Mouse (Mus musculus): Measurements from ENCODE around the gene Camta1. TPM values are rescaled to one million over a fixed set of nuclear protein-coding genes. Genes with fewer than 3 reads are reported as not detected.

Gene Camta1
- polyA plus RNA-seq, 1 experiment from 2014 or later, result 123 TPM

DNA sequence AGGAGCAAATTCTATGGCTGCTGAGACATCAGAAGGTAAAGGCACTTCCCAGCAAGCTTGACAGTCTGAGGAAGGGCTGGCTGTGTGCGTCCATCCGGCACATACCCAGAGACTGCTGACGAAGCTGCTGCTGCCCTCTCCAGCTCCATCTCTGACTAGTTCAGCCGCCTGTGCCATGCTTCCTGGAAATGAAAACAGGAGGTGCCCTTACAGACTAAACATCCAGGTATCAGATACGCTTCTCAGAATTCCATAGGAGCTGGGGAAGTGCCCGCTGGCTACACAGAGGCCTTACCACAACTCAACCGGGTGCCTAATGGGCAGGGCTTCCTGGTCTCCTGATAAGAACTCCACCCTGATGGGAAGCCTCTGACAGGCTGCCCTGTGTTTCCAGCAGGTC lies 903.1 kb downstream of the Camta1 start:
- DNase-seq (ENCODE audit: low spot score) (no peak), ATAC-seq (no peak)
- H3K27ac ChIP-seq (ENCODE audit: low read depth, low read length), result no peak overlapping the region
- H3K9me3 ChIP-seq (replicated peaks; ENCODE audit: control insufficient read depth, low read length), result no peaks in the 10 kb centered on the region
- 82% methylated on average over 7 of the region's 7 CpGs for WGBS
- no peaks in the 10 kb centered on the region for H3K27me3 ChIP-seq (replicated peaks; ENCODE audit: control insufficient read depth, insufficient read depth, low read length)
- H3K36me3 ChIP-seq (ENCODE audit: control insufficient read depth, insufficient read depth, low read length), result no peaks in the 10 kb centered on the region
- peaks cover 3% of the 10 kb centered on the region; the same call in 1 of the 2 replicates for H3K4me1 ChIP-seq (ENCODE audit: control insufficient read depth, insufficient read depth, low read length)
- no peak overlapping the region for H3K4me3 ChIP-seq (ENCODE audit: low read depth, low read length)
- no peak overlapping the region for H3K4me2 ChIP-seq (ENCODE audit: low read length)
- no peak overlapping the region for H3K9ac ChIP-seq (ENCODE audit: low read length)

DNA sequence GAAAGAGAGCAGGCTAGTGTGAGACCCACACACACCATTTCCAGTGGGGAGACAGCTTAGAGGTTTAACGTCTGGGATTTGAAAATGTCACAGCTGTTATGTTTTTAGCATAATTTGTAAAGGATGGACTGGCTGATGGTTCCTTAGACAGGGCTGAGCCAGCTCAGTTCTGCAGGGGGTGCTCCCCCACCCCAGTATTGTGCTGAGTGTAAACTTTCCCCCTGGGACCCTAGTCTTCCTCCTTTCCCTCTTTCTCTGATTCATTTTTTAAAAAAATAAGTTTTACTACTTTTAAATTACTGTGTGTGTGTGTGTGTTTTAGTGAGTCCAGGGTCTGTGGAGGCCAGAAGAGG lies 904.6 kb downstream of the Camta1 start:
- Histone ChIP-seq H3K4me3 (ENCODE audit: low read depth, low read length) (no peak overlapping the region), H3K27ac (ENCODE audit: low read depth, low read length) (no peak overlapping the region), H3K27me3 (replicated peaks; ENCODE audit: control insufficient read depth, insufficient read depth, low read length) (no peaks in the 10 kb centered on the region), H3K9me3 (replicated peaks; ENCODE audit: control insufficient read depth, low read length) (no peaks in the 10 kb centered on the region), H3K4me2 (ENCODE audit: low read length) (no peak overlapping the region), H3K9ac (ENCODE audit: low read length) (no peak overlapping the region), H3K36me3 (ENCODE audit: control insufficient read depth, insufficient read depth, low read length) (no peaks in the 10 kb centered on the region), H3K4me1 (ENCODE audit: control insufficient read depth, insufficient read depth, low read length) (peaks cover 3% of the 10 kb centered on the region; the same call in 1 of the 2 replicates)
- DNase-seq (ENCODE audit: low spot score) (no peak), ATAC-seq (no peak; the same call in 1 of the 2 replicates)
- 39% methylated on average over 1 of the region's 1 CpGs for WGBS

- WGBS, result 45% methylated on average over 13 of the region's 13 CpGs
- Histone ChIP-seq H3K4me1 (ENCODE audit: control insufficient read depth, insufficient read depth, low read length) (peaks cover 3% of the 10 kb centered on the region; the same call in 1 of the 2 replicates), H3K9ac (ENCODE audit: low read length) (no peak overlapping the region), H3K27me3 (replicated peaks; ENCODE audit: control insufficient read depth, insufficient read depth, low read length) (no peaks in the 10 kb centered on the region), H3K4me2 (ENCODE audit: low read length) (0 out of 2 replicates have a peak overlapping the region, but pooled peaks have one; percentile 14), H3K9me3 (replicated peaks; ENCODE audit: control insufficient read depth, low read length) (no peaks in the 10 kb centered on the region), H3K4me3 (ENCODE audit: low read depth, low read length) (no peak overlapping the region), H3K27ac (ENCODE audit: low read depth, low read length) (peak overlapping the region; percentile 44; the same call in 1 of the 2 replicates), H3K36me3 (ENCODE audit: control insufficient read depth, insufficient read depth, low read length) (no peaks in the 10 kb centered on the region)
- ATAC-seq, result peak; percentile 44
- DNase-seq (ENCODE audit: low spot score), result peak; percentile 71
Observed at GRCm38 (mm10) chr4:150956369-150957105, 905.1 kb downstream of the Camta1 start.

- Histone ChIP-seq H3K27me3 (replicated peaks; ENCODE audit: control insufficient read depth, insufficient read depth, low read length) (no peaks in the 10 kb centered on the region), H3K4me3 (ENCODE audit: low read depth, low read length) (no peak overlapping the region), H3K9ac (ENCODE audit: low read length) (no peak overlapping the region), H3K36me3 (ENCODE audit: control insufficient read depth, insufficient read depth, low read length) (no peaks in the 10 kb centered on the region), H3K27ac (ENCODE audit: low read depth, low read length) (no peak overlapping the region), H3K4me1 (ENCODE audit: control insufficient read depth, insufficient read depth, low read length) (no peaks in the 10 kb centered on the region), H3K4me2 (ENCODE audit: low read length) (no peak overlapping the region), H3K9me3 (replicated peaks; ENCODE audit: control insufficient read depth, low read length) (no peaks in the 10 kb centered on the region)
- WGBS, result 88% methylated on average over 10 of the region's 10 CpGs
- DNase-seq (ENCODE audit: low spot score) (no peak), ATAC-seq (no peak)
Observed at GRCm38 (mm10) chr4:150950972-150951371, 910.7 kb downstream of the Camta1 start.

DNA sequence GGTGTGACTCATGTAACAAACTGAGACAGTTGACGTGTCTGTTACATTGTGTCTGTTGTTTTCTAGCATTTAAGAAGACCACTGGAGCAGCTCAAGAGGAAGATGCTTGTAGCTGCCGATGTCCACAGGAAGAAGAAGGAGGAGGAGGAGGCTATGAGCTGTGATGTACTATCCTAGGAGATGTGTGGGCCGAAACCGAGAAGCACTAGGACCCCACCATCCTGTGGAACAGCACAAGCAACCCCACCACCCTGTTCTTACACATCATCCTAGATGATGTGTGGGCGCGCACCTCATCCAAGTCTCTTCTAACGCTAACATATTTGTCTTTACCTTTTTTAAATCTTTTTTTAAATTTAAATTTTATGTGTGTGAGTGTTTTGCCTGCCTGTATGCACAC lies 917.0 kb downstream of the Camta1 start:
- H3K9me3 ChIP-seq (replicated peaks; ENCODE audit: control insufficient read depth, low read length), result no peaks in the 10 kb centered on the region
- no peak overlapping the region for H3K4me3 ChIP-seq (ENCODE audit: low read depth, low read length)
- no peak overlapping the region for H3K9ac ChIP-seq (ENCODE audit: low read length)
- no peak overlapping the region for H3K4me2 ChIP-seq (ENCODE audit: low read length)
- H3K27me3 ChIP-seq (replicated peaks; ENCODE audit: control insufficient read depth, insufficient read depth, low read length), result no peaks in the 10 kb centered on the region
- no peak for DNase-seq (ENCODE audit: low spot score)
- H3K4me1 ChIP-seq (ENCODE audit: control insufficient read depth, insufficient read depth, low read length), result no peaks in the 10 kb centered on the region
- H3K36me3 ChIP-seq (ENCODE audit: control insufficient read depth, insufficient read depth, low read length), result no peaks in the 10 kb centered on the region
- 94% methylated on average over 7 of the region's 7 CpGs for WGBS
- no peak for ATAC-seq
- no peak overlapping the region for H3K27ac ChIP-seq (ENCODE audit: low read depth, low read length)

GRCm38 (mm10) chr4:150939991-150940651 lies 921.6 kb downstream of the Camta1 start:
- no peaks in the 10 kb centered on the region for H3K36me3 ChIP-seq (ENCODE audit: control insufficient read depth, insufficient read depth, low read length)
- H3K4me2 ChIP-seq (ENCODE audit: low read length), result no peak overlapping the region
- 66% methylated on average over 13 of the region's 13 CpGs for WGBS
- no peak overlapping the region for H3K9ac ChIP-seq (ENCODE audit: low read length)
- H3K27me3 ChIP-seq (replicated peaks; ENCODE audit: control insufficient read depth, insufficient read depth, low read length), result no peaks in the 10 kb centered on the region
- no peaks in the 10 kb centered on the region for H3K9me3 ChIP-seq (replicated peaks; ENCODE audit: control insufficient read depth, low read length)
- no peak overlapping the region for H3K27ac ChIP-seq (ENCODE audit: low read depth, low read length)
- DNase-seq (ENCODE audit: low spot score) (no peak), ATAC-seq (no peak)
- H3K4me3 ChIP-seq (ENCODE audit: low read depth, low read length), result no peak overlapping the region
- H3K4me1 ChIP-seq (ENCODE audit: control insufficient read depth, insufficient read depth, low read length), result no peaks in the 10 kb centered on the region

GRCm38 (mm10) chr4:150938063-150938452 lies 923.6 kb downstream of the Camta1 start:
- Histone ChIP-seq H3K4me2 (ENCODE audit: low read length) (no peak overlapping the region), H3K9ac (ENCODE audit: low read length) (no peak overlapping the region), H3K4me3 (ENCODE audit: low read depth, low read length) (no peak overlapping the region), H3K36me3 (ENCODE audit: control insufficient read depth, insufficient read depth, low read length) (no peaks in the 10 kb centered on the region), H3K27me3 (replicated peaks; ENCODE audit: control insufficient read depth, insufficient read depth, low read length) (no peaks in the 10 kb centered on the region), H3K9me3 (replicated peaks; ENCODE audit: control insufficient read depth, low read length) (no peaks in the 10 kb centered on the region), H3K4me1 (ENCODE audit: control insufficient read depth, insufficient read depth, low read length) (no peaks in the 10 kb centered on the region), H3K27ac (ENCODE audit: low read depth, low read length) (no peak overlapping the region)
- WGBS, result 71% methylated on average over 14 of the region's 14 CpGs
- DNase-seq (ENCODE audit: low spot score), result no peak
- ATAC-seq, result no peak

- no peaks in the 10 kb centered on the region for H3K9me3 ChIP-seq (replicated peaks; ENCODE audit: control insufficient read depth, low read length)
- H3K27ac ChIP-seq (ENCODE audit: low read depth, low read length), result no peak overlapping the region
- no peak overlapping the region for H3K4me3 ChIP-seq (ENCODE audit: low read depth, low read length)
- no peak for DNase-seq (ENCODE audit: low spot score)
- WGBS, result 82% methylated on average over 16 of the region's 16 CpGs
- no peak overlapping the region for H3K4me2 ChIP-seq (ENCODE audit: low read length)
- no peaks in the 10 kb centered on the region for H3K4me1 ChIP-seq (ENCODE audit: control insufficient read depth, insufficient read depth, low read length)
- H3K27me3 ChIP-seq (replicated peaks; ENCODE audit: control insufficient read depth, insufficient read depth, low read length), result no peaks in the 10 kb centered on the region
- ATAC-seq, result no peak
- H3K9ac ChIP-seq (ENCODE audit: low read length), result no peak overlapping the region
- H3K36me3 ChIP-seq (ENCODE audit: control insufficient read depth, insufficient read depth, low read length), result no peaks in the 10 kb centered on the region
Observed at GRCm38 (mm10) chr4:150937293-150938062, 924.2 kb downstream of the Camta1 start.
